Mouse (Mus musculus): ENCODE results near the gene Malsu1. TPM values are rescaled to one million over a fixed set of nuclear protein-coding genes. Genes with fewer than 3 reads are reported as not detected.

Malsu1 gene
- total RNA-seq, 2 experiments from 2014 or later: 45.6 to 51.4 TPM

DNA sequence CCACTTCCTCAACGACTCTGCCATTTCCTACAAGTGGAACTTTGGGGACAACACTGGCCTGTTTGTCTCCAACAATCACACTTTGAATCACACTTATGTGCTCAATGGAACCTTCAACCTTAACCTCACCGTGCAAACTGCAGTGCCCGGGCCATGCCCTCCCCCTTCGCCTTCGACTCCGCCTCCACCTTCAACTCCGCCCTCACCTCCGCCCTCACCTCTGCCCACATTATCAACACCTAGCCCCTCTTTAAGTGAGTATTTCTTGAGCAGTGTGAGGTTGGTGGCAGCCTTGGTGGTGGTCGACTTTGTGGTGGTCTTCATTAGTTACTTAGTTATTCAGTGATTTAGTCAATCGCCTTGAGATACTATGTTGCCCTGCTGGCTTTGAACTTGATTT is 25.7 kb upstream of the Malsu1 start:
- DNase-seq: no peak
- H3K4me3 ChIP-seq: no peak overlapping the region
- no peak overlapping the region for H3K27ac ChIP-seq
- intact Hi-C loops (cut with DNase I): no loop called here
- no peak for TF ChIP-seq CTCF (IDR thresholded peaks at IDR 0.05)

DNA sequence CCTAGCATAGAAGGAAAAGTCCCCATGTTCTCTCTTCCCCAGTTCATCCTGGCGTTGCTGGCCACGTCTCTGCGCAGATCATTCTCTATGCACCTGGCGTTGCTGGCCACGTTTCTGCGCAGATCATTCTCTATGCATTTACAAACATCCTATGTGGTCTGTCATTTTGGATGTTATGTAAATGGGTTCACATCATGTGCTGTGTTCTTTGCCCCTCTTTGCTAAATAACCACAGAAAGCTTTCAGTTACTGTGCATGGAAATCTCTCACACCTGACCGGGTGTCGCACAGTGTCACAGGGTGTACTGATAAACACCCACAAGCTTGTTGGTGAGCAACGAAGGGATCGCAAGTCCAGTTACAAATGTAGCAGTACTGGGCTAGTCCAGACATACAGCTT is 25.2 kb upstream of the Malsu1 start:
- intact Hi-C loops (cut with DNase I): no loop called here
- TF ChIP-seq CTCF (IDR thresholded peaks at IDR 0.05): no peak
- no peak for DNase-seq

GRCm38 (mm10) chr6:49050677-49051410 is 22.8 kb upstream of the Malsu1 start:
- intact Hi-C loops (cut with DNase I): loop anchor here (10.0 kb wide), 1 partner anchor 344 kb away; the partner anchor contains the start of gene Stk31
- DNase-seq: no peak
- TF ChIP-seq CTCF (IDR thresholded peaks at IDR 0.05): no peak
- no peak overlapping the region for H3K27ac ChIP-seq
- no peak overlapping the region for H3K4me3 ChIP-seq

More for the DNA sequence above, 25.2 kb upstream of the Malsu1 start:
- Histone ChIP-seq H3K4me3 (no peak overlapping the region), H3K27ac (no peak overlapping the region)

DNA sequence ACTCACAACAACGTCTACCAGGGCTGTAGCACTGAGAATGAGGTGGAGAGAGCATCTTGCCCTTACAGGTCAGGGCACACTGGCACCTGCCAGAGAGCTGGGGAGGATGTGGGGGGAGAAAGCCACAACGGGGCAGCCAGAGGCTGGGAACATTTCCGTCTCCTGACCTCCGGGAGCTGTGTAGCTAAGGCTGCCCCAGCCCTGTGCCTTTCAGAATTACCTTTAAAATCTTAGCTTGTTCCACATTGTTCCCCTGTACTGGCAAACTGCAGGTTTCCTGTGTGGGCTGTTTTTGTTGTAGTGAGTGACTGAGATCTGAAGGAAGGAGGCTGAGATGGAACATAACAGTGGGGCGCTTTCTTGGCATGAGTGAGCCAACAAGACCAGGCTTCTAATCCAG is 21.4 kb upstream of the Malsu1 start:
- intact Hi-C loops (cut with DNase I): loop anchor here (10.0 kb wide), 1 partner anchor 343 kb away; the partner anchor contains the start of gene Stk31
- no peak for TF ChIP-seq CTCF (IDR thresholded peaks at IDR 0.05)
- Histone ChIP-seq H3K4me3 (no peak overlapping the region), H3K27ac (no peak overlapping the region)
- no peak for DNase-seq

DNA sequence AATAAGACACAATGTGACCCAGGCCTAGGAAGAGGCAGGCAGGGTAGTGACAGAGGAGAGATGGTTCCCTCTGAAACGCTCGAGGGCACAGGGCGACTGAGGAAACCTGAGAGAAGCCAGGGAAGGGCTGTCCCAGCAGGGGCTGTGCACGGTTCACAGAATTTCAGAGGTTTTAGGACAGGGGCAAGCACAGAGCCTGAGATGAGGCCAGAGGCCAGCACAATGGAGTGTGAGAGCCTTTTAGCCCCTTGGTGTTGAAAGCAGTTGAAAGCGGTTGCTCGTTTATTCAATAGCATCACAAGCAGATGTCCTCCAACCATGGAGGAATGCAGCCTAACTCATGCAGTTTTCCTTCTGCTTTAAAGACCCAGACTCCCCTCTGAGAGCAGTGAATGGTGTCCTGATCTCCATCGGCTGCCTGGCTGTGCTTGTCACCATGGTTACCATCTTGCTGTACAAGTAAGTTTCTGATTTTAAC is 18.3 kb upstream of the Malsu1 start:
- intact Hi-C loops (cut with DNase I): loop anchor here (5.0 to 10.0 kb wide), 3 partner anchors 87 to 340 kb away; partner anchors contain the start of gene Stk31
- Histone ChIP-seq H3K4me3 (no peak overlapping the region), H3K27ac (no peak overlapping the region)
- no peak for TF ChIP-seq CTCF (IDR thresholded peaks at IDR 0.05)
- DNase-seq: no peak

DNA sequence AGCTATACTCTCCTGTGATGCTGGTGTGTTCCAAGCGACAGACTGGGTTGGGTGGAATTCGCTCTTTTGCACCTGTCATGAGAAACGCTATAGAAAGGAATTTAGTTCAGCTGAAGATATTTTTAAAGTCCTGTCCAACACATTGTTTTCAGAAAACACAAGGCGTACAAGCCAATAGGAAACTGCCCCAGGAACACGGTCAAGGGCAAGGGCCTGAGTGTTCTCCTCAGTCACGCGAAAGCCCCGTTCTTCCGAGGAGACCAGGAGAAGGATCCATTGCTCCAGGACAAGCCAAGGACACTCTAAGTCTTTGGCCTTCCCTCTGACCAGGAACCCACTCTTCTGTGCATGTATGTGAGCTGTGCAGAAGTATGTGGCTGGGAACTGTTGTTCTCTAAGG is 17.6 kb upstream of the Malsu1 start:
- Histone ChIP-seq H3K4me3 (no peak overlapping the region), H3K27ac (no peak overlapping the region)
- DNase-seq: no peak
- TF ChIP-seq CTCF (IDR thresholded peaks at IDR 0.05): no peak
- intact Hi-C loops (cut with DNase I): loop anchor here (5.0 to 10.0 kb wide), 3 partner anchors 86 to 339 kb away; partner anchors contain the start of gene Stk31

- peak; percentile 99 for TF ChIP-seq CTCF (IDR thresholded peaks at IDR 0.05)
- Histone ChIP-seq H3K27ac (no peak overlapping the region), H3K4me3 (no peak overlapping the region)
- intact Hi-C loops (cut with DNase I): loop anchor here (1.0 to 10.0 kb wide), 4 partner anchors 85 to 337 kb away; partner anchors contain the start of gene Stk31
- peak; percentile 70 for DNase-seq
Measured at GRCm38 (mm10) chr6:49057053-49058021, 16.3 kb upstream of the Malsu1 start.

DNA sequence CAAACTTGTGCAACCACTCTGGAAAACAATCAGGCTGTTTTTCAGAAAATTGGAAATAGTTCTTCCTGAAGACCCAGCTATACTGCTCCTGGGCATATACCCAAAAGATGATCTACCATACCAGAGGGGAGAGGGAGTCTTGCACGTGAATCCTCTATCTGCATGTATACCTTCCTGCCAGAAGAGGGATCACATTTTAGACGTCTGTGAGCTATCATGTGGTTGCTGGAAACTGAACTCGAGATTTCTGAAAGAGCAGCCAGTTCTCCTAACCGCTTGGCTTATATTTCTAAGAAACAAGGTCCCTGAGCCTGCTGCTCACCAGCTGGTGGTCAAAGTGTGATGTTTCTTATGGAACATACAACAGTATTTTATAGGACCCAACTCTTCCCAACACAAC is 5.2 kb upstream of the Malsu1 start:
- intact Hi-C loops (cut with DNase I): no loop called here
- DNase-seq: no peak
- Histone ChIP-seq H3K27ac (no peak overlapping the region), H3K4me3 (no peak overlapping the region)
- TF ChIP-seq CTCF (IDR thresholded peaks at IDR 0.05): no peak

GRCm38 (mm10) chr6:49074117-49074490 is 509 bp downstream of the Malsu1 start:
- DNase-seq: no peak
- TF ChIP-seq CTCF (IDR thresholded peaks at IDR 0.05): no peak
- H3K4me3 ChIP-seq: peak overlapping the region; percentile 85
- intact Hi-C loops (cut with DNase I): loop anchor here (2.0 to 5.0 kb wide), 3 partner anchors 23 to 188 kb away; partner anchors contain the start of gene Tra2a
- H3K27ac ChIP-seq: peak overlapping the region; percentile 97

- no peak for DNase-seq
- Histone ChIP-seq H3K27ac (no peak overlapping the region), H3K4me3 (no peak overlapping the region)
- no peak for TF ChIP-seq CTCF (IDR thresholded peaks at IDR 0.05)
- intact Hi-C loops (cut with DNase I): no loop called here
Measured at GRCm38 (mm10) chr6:49077894-49078293, 4.3 kb downstream of the Malsu1 start.

GRCm38 (mm10) chr6:49079313-49079712 is 5.7 kb downstream of the Malsu1 start:
- H3K4me3 ChIP-seq: no peak overlapping the region
- H3K27ac ChIP-seq: no peak overlapping the region
- TF ChIP-seq CTCF (IDR thresholded peaks at IDR 0.05): no peak
- DNase-seq: no peak
- intact Hi-C loops (cut with DNase I): no loop called here

- no peak overlapping the region for H3K4me3 ChIP-seq
- intact Hi-C loops (cut with DNase I): no loop called here
- DNase-seq: no peak
Measured at GRCm38 (mm10) chr6:49083008-49083407, 9.4 kb downstream of the Malsu1 start.

More at GRCm38 (mm10) chr6:49083008-49083407, 9.4 kb downstream of the Malsu1 start:
- H3K27ac ChIP-seq: no peak overlapping the region; the same call in 1 of the 2 replicates
- TF ChIP-seq CTCF (IDR thresholded peaks at IDR 0.05): no peak
